Mouse (Mus musculus) kidney, postnatal 0 days (tissue): Measurements from ENCODE around the gene Tph1. TPM values are rescaled to one million over a fixed set of nuclear protein-coding genes. Genes with fewer than 3 reads are reported as not detected.

Source experiments
- ATAC-seq: fragments of 200-750 bp; cut with Nextera tagmentation; replicated peaks from 2 replicates; pipeline ENCODE4 v1.8.0; 2017; ENCODE audit warnings: low read depth, moderate number of reproducible peaks, moderate TSS enrichment, moderate library complexity; ENCODE audit not compliant: low FRiP score
- DNase-seq: peaks from one replicate; pipeline ENCODE4 v3.0.0-alpha.2; 2016; ENCODE audit warnings: low spot score
- H3K27ac ChIP-seq: fragments of 300-500 bp; sonication (generic); 2 replicates; pipeline ENCODE4 v1.5.1; 2014; ENCODE audit warnings: mild to moderate bottlenecking
- H3K27me3 ChIP-seq: fragments of 300-500 bp; sonication (generic); 2 replicates; pipeline ENCODE4 v1.6.1; 2014; ENCODE audit warnings: low read length, mixed read lengths; ENCODE audit not compliant: insufficient read depth
- H3K36me3 ChIP-seq: fragments of 300-500 bp; sonication (generic); 2 replicates; pipeline ENCODE4 v1.6.1; 2014; ENCODE audit warnings: low read length, mixed read lengths; ENCODE audit not compliant: insufficient read depth
- H3K4me1 ChIP-seq: fragments of 300-500 bp; sonication (generic); replicated peaks from 2 replicates; pipeline ENCODE4 v1.6.1; 2014; ENCODE audit warnings: antibody characterized with exemption, low read length, mixed read lengths; ENCODE audit not compliant: insufficient read depth
- H3K4me2 ChIP-seq: fragments of 300-500 bp; sonication (generic); 2 replicates; pipeline ENCODE4 v1.6.1; 2014; ENCODE audit warnings: mild to moderate bottlenecking, low read length, moderate library complexity, mixed read lengths
- H3K4me3 ChIP-seq: fragments of 300-500 bp; sonication (generic); replicated peaks from 2 replicates; pipeline ENCODE4 v1.5.1; 2014; ENCODE audit warnings: low read depth, low read length
- H3K9ac ChIP-seq: fragments of 300-500 bp; sonication (generic); 2 replicates; pipeline ENCODE4 v1.6.1; 2014; ENCODE audit warnings: low read depth, low read length
- H3K9me3 ChIP-seq: fragments of 300-500 bp; sonication (generic); replicated peaks from 2 replicates; pipeline ENCODE4 v1.6.1; 2016; ENCODE audit warnings: low read length, inconsistent platforms, mixed read lengths
- CTCF ChIP-seq: IDR thresholded peaks from 2 replicates; pipeline ENCODE4 v1.5.1; 2016; ENCODE audit warnings: antibody characterized with exemption, low read depth, mild to moderate bottlenecking, moderate library complexity
- WGBS: fragments of 180-500 bp; shearing (Covaris S2); extraction: QIAGEN DNeasy Blood & Tissue Kit; methylation state at CpG from one replicate; pipeline ENCODE4 v1.1.7; 2014; 5-methylcytosine and 5-hydroxymethylcytosine counted together
- polyA plus RNA-seq: library from polyadenylated mRNA; unstranded; fragments of >200 nt; fragmentation: Nextera tagmentation; extraction: Ambion mirVana; gene quantifications from 2 replicates; pipeline ENCODE4 v1.2.1, GENCODE M21; 2015

Gene Tph1
- polyA plus RNA-seq, 1 experiment from 2014 or later = 1.3 TPM

- H3K4me1 ChIP-seq = peaks cover 10% of the 10 kb centered on the region
- H3K4me3 ChIP-seq = no peak overlapping the region
- WGBS = 87% methylated on average over 12 of the region's 12 CpGs
- no peaks in the 10 kb centered on the region for H3K9me3 ChIP-seq
- no peaks in the 10 kb centered on the region for H3K36me3 ChIP-seq
- no peak overlapping the region for H3K27ac ChIP-seq
- no peak overlapping the region for H3K4me2 ChIP-seq
- ATAC-seq (no peak), DNase-seq (no peak)
- H3K27me3 ChIP-seq = no peaks in the 10 kb centered on the region
- TF ChIP-seq CTCF = no peak
- H3K9ac ChIP-seq = no peak overlapping the region
Measured at GRCm38 (mm10) chr7:46614263-46614662, 58.1 kb downstream of the Tph1 start.

- H3K27me3 ChIP-seq = no peaks in the 10 kb centered on the region
- TF ChIP-seq CTCF = no peak
- H3K4me1 ChIP-seq = peaks cover 10% of the 10 kb centered on the region
- DNase-seq = peak; percentile 63
- WGBS = 28% methylated on average over 10 of the region's 10 CpGs
- H3K27ac ChIP-seq = no peak overlapping the region
- H3K9me3 ChIP-seq = no peaks in the 10 kb centered on the region
- no peak overlapping the region for H3K4me3 ChIP-seq
- peak; percentile 53 for ATAC-seq
- no peaks in the 10 kb centered on the region for H3K36me3 ChIP-seq
- no peak overlapping the region for H3K9ac ChIP-seq
- no peak overlapping the region for H3K4me2 ChIP-seq
Measured at GRCm38 (mm10) chr7:46613091-46613490, 59.2 kb downstream of the Tph1 start.

- H3K9ac ChIP-seq = no peak overlapping the region
Measured at GRCm38 (mm10) chr7:46612421-46612937, 59.9 kb downstream of the Tph1 start.

GRCm38 (mm10) chr7:46611970-46612369 lies 60.4 kb downstream of the Tph1 start:
- no peaks in the 10 kb centered on the region for H3K27me3 ChIP-seq
- DNase-seq = no peak
- no peak for TF ChIP-seq CTCF
- no peak for ATAC-seq
- H3K4me1 ChIP-seq = peaks cover 10% of the 10 kb centered on the region
- no peak overlapping the region for H3K9ac ChIP-seq
- no peaks in the 10 kb centered on the region for H3K9me3 ChIP-seq
- peak overlapping the region; percentile 47; the same call in 1 of the 2 replicates for H3K27ac ChIP-seq
- 64% methylated on average over 9 of the region's 9 CpGs for WGBS
- H3K4me2 ChIP-seq = no peak overlapping the region
- no peaks in the 10 kb centered on the region for H3K36me3 ChIP-seq
- H3K4me3 ChIP-seq = no peak overlapping the region

More at GRCm38 (mm10) chr7:46612421-46612937, 59.9 kb downstream of the Tph1 start:
- Histone ChIP-seq H3K4me1 (peaks cover 10% of the 10 kb centered on the region), H3K27ac (peak overlapping the region; percentile 47; the same call in 1 of the 2 replicates), H3K27me3 (no peaks in the 10 kb centered on the region), H3K4me2 (no peak overlapping the region), H3K36me3 (no peaks in the 10 kb centered on the region), H3K4me3 (no peak overlapping the region), H3K9me3 (no peaks in the 10 kb centered on the region)
- 58% methylated on average over 6 of the region's 6 CpGs for WGBS
- TF ChIP-seq CTCF = no peak
- no peak for ATAC-seq
- DNase-seq = no peak

- H3K9me3 ChIP-seq = no peaks in the 10 kb centered on the region
- no peaks in the 10 kb centered on the region for H3K36me3 ChIP-seq
- H3K27me3 ChIP-seq = no peaks in the 10 kb centered on the region
- no peak overlapping the region for H3K4me2 ChIP-seq
- no peak overlapping the region for H3K4me3 ChIP-seq
- WGBS = 84% methylated on average over 4 of the region's 4 CpGs
- H3K9ac ChIP-seq = no peak overlapping the region
- DNase-seq (no peak), ATAC-seq (no peak)
- no peak overlapping the region for H3K27ac ChIP-seq
- no peak for TF ChIP-seq CTCF
- H3K4me1 ChIP-seq = peaks cover 10% of the 10 kb centered on the region
Measured at GRCm38 (mm10) chr7:46609317-46609716, 63.0 kb downstream of the Tph1 start.

- H3K27me3 ChIP-seq = no peaks in the 10 kb centered on the region
- no peaks in the 10 kb centered on the region for H3K36me3 ChIP-seq
- H3K27ac ChIP-seq = no peak overlapping the region
- TF ChIP-seq CTCF = peak; percentile 86
- DNase-seq = peak; percentile 87
- no peak overlapping the region for H3K4me3 ChIP-seq
- no peaks in the 10 kb centered on the region; the same call in 1 of the 2 replicates for H3K4me1 ChIP-seq
- ATAC-seq = peak; percentile 40; the same call in 1 of the 2 replicates
- no peaks in the 10 kb centered on the region for H3K9me3 ChIP-seq
- H3K9ac ChIP-seq = no peak overlapping the region
- H3K4me2 ChIP-seq = no peak overlapping the region
- WGBS = 54% methylated on average over 11 of the region's 11 CpGs
Measured at GRCm38 (mm10) chr7:46607428-46608055, 64.8 kb downstream of the Tph1 start.

GRCm38 (mm10) chr7:46607031-46607426 lies 65.3 kb downstream of the Tph1 start:
- ATAC-seq (no peak), DNase-seq (no peak)
- 55% methylated on average over 8 of the region's 8 CpGs for WGBS
- Histone ChIP-seq H3K27ac (no peak overlapping the region), H3K9ac (no peak overlapping the region), H3K9me3 (no peaks in the 10 kb centered on the region), H3K4me3 (no peak overlapping the region), H3K36me3 (no peaks in the 10 kb centered on the region), H3K27me3 (no peaks in the 10 kb centered on the region), H3K4me2 (no peak overlapping the region), H3K4me1 (no peaks in the 10 kb centered on the region)
- no peak for TF ChIP-seq CTCF
